Mouse (Mus musculus) midbrain, embryonic 10.5 days (tissue): ENCODE measurements around the gene Tgfbr3l. TPM values are rescaled to one million over a fixed set of nuclear protein-coding genes. Genes with fewer than 3 reads are reported as not detected.

Source experiments
- DNase-seq: peaks from one replicate; pipeline ENCODE4 v3.0.0-alpha.2; 2017; ENCODE audit warnings: low spot score
- H3K27ac ChIP-seq: fragments of 300-500 bp; sonication (generic); replicated peaks from 2 replicates; pipeline ENCODE4 v1.5.1; 2016; ENCODE audit warnings: mild to moderate bottlenecking
- H3K27me3 ChIP-seq: fragments of 300-500 bp; sonication (generic); 2 replicates; pipeline ENCODE4 v1.6.1; 2016; ENCODE audit warnings: low read depth, mild to moderate bottlenecking; ENCODE audit not compliant: poor library complexity, severe bottlenecking
- H3K36me3 ChIP-seq: fragments of 300-500 bp; sonication (generic); 2 replicates; pipeline ENCODE4 v1.6.1; 2016; ENCODE audit warnings: mild to moderate bottlenecking, moderate library complexity
- H3K4me1 ChIP-seq: fragments of 300-500 bp; sonication (generic); 2 replicates; pipeline ENCODE4 v1.6.1; 2016
- H3K4me3 ChIP-seq: fragments of 300-500 bp; sonication (generic); 2 replicates; pipeline ENCODE4 v1.5.1; 2016; ENCODE audit warnings: mild to moderate bottlenecking, moderate library complexity
- H3K9me3 ChIP-seq: fragments of 300-500 bp; sonication (generic); replicated peaks from 2 replicates; pipeline ENCODE4 v1.6.1; 2016; ENCODE audit warnings: mild to moderate bottlenecking
- WGBS: fragments of 180-500 bp; shearing (Covaris S2); methylation state at CpG from one replicate; pipeline ENCODE4 v1.1.7; 2016; 5-methylcytosine and 5-hydroxymethylcytosine counted together
- polyA plus RNA-seq: library from polyadenylated mRNA; unstranded; fragments of >200 nt; fragmentation: Nextera tagmentation; extraction: Ambion mirVana; gene quantifications from 2 replicates; pipeline ENCODE4 v1.2.1, GENCODE M21; 2016

The Tgfbr3l gene
- polyA plus RNA-seq, 1 experiment from 2014 or later: 2.6 TPM

DNA sequence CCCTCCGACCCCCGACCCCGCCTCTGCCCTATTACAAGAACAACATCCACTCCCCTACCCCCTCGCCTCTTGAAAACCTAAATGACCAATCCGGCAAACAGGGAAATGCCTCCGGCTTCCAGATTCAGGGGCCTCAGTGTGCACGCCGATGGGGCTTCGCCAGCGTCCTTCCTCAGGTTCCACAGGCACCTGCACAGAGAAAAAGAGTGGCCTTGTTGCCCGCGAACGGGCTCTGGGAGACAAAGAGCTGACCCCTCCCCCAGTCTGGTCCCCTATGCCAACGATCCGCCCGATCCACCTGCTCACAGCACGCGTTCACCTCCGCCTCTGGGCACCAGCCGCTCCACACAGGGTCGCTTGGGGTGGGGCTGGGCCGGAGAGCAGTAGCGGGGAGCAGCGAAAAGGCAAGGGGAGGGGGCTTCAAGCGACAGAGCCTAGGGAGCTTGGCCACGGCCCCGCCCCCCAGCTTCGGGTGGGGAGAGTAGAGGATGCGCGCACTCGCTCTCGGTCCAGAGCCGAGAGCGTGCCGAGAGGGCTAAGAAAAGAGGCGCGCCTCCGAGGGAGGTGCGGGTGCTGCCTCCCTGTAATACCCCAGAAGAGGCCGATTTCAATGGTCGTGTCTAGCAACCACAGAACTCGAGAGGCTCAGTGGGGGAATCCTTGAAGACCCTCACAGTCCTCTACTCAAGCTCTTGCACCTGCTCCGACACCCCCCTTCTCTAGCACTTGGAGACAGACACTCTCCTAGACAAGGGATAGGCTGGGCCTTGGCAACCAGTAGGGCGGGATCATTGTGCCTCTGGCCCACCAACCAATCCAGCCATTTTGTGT lies 31.0 kb upstream of the Tgfbr3l start, which contains the start of gene Prr36:
TSS of gene Prr36 (minus strand) at position 669 of the 831 bp plus-strand sequence.
- peaks cover 66% of the 10 kb centered on the region for H3K27me3 ChIP-seq
- H3K4me3 ChIP-seq: peak within 1 kb of the TSS; percentile 78
- peak within 1 kb of the TSS; percentile 96 for H3K27ac ChIP-seq
- DNase-seq: peak; percentile 85
- H3K36me3 ChIP-seq: peaks cover 7% of the 10 kb centered on the region
- WGBS: 1% methylated on average over 44 of the region's 44 CpGs
- H3K4me1 ChIP-seq: peaks cover 51% of the 10 kb centered on the region
- H3K9me3 ChIP-seq: no peaks in the 10 kb centered on the region

DNA sequence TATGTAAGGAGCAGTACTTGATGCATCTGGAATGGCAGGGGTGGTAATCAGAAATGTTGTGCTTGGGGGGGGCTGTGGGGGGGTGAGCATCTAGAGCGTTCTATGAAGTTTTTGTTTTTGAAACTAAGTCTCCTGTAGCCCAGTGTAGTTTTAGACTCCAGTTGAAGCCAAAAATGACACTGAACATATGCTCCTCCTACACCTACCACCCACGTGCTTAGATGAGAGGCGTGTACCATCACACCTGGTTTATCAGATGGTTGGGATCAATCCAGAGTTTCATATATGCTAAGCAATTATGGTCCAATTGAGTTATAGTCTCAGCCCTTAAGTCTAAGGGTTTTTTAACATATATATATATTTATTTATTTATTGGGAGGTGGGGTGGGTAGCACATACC lies 28.4 kb upstream of the Tgfbr3l start:
- 97% methylated on average over 3 of the region's 3 CpGs for WGBS
- Histone ChIP-seq H3K27me3 (peaks cover 54% of the 10 kb centered on the region), H3K36me3 (peaks cover 5% of the 10 kb centered on the region), H3K9me3 (no peaks in the 10 kb centered on the region), H3K4me1 (peaks cover 30% of the 10 kb centered on the region), H3K4me3 (no peak overlapping the region), H3K27ac (no peak overlapping the region)
- no peak for DNase-seq

- Histone ChIP-seq H3K36me3 (no peaks in the 10 kb centered on the region), H3K27me3 (peaks cover 55% of the 10 kb centered on the region), H3K27ac (no peak overlapping the region), H3K9me3 (no peaks in the 10 kb centered on the region), H3K4me1 (peaks cover 16% of the 10 kb centered on the region), H3K4me3 (no peak overlapping the region)
- DNase-seq: no peak
Observed at GRCm38 (mm10) chr8:4222059-4222458, 26.0 kb upstream of the Tgfbr3l start.

- no peaks in the 10 kb centered on the region for H3K9me3 ChIP-seq
- no peak overlapping the region for H3K27ac ChIP-seq
- H3K4me3 ChIP-seq: peak overlapping the region; percentile 45
- H3K27me3 ChIP-seq: peaks cover 55% of the 10 kb centered on the region
- no peak for DNase-seq
- no peaks in the 10 kb centered on the region for H3K36me3 ChIP-seq
- 20% methylated on average over 4 of the region's 4 CpGs for WGBS
- peaks cover 9% of the 10 kb centered on the region for H3K4me1 ChIP-seq
Observed at GRCm38 (mm10) chr8:4226323-4226722, 21.7 kb upstream of the Tgfbr3l start.

- H3K4me1 ChIP-seq: peaks cover 9% of the 10 kb centered on the region
- 3% methylated on average over 33 of the region's 33 CpGs for WGBS
- H3K9me3 ChIP-seq: no peaks in the 10 kb centered on the region
- no peaks in the 10 kb centered on the region for H3K36me3 ChIP-seq
- DNase-seq: no peak
- peak within 1 kb of the TSS; percentile 45 for H3K4me3 ChIP-seq
- no peak within 1 kb of the TSS; the same call in 1 of the 2 replicates for H3K27ac ChIP-seq
- H3K27me3 ChIP-seq: peaks cover 55% of the 10 kb centered on the region
Observed at GRCm38 (mm10) chr8:4226739-4227347, 21.2 kb upstream of the Tgfbr3l start, which contains the start of gene Lrrc8e. Gene Lrrc8e (plus strand): TSS chr8:4226827.

GRCm38 (mm10) chr8:4227919-4228318 lies 20.1 kb upstream of the Tgfbr3l start:
- Histone ChIP-seq H3K4me3 (no peak overlapping the region), H3K27ac (no peak overlapping the region), H3K36me3 (no peaks in the 10 kb centered on the region), H3K4me1 (peaks cover 9% of the 10 kb centered on the region), H3K27me3 (peaks cover 55% of the 10 kb centered on the region), H3K9me3 (no peaks in the 10 kb centered on the region)
- 92% methylated on average over 4 of the region's 4 CpGs for WGBS
- DNase-seq: no peak

GRCm38 (mm10) chr8:4229784-4230183 lies 18.2 kb upstream of the Tgfbr3l start:
- DNase-seq: no peak
- Histone ChIP-seq H3K27me3 (peaks cover 45% of the 10 kb centered on the region), H3K4me3 (no peak overlapping the region), H3K4me1 (peaks cover 9% of the 10 kb centered on the region), H3K27ac (no peak overlapping the region), H3K36me3 (no peaks in the 10 kb centered on the region), H3K9me3 (no peaks in the 10 kb centered on the region)
- 78% methylated on average over 5 of the region's 5 CpGs for WGBS

- 67% methylated on average over 10 of the region's 10 CpGs for WGBS
- H3K27me3 ChIP-seq: peaks cover 36% of the 10 kb centered on the region
Observed at GRCm38 (mm10) chr8:4230612-4231351, 17.2 kb upstream of the Tgfbr3l start.

GRCm38 (mm10) chr8:4237814-4238433 lies 10.1 kb upstream of the Tgfbr3l start:
- H3K27ac ChIP-seq: peak overlapping the region; percentile 94
- 21% methylated on average over 15 of the region's 15 CpGs for WGBS
- no peaks in the 10 kb centered on the region for H3K27me3 ChIP-seq
- peak overlapping the region; percentile 78 for H3K4me3 ChIP-seq
- no peak for DNase-seq
- peaks cover 33% of the 10 kb centered on the region for H3K4me1 ChIP-seq
- H3K9me3 ChIP-seq: no peaks in the 10 kb centered on the region
- H3K36me3 ChIP-seq: peaks cover 25% of the 10 kb centered on the region

More at GRCm38 (mm10) chr8:4230612-4231351, 17.2 kb upstream of the Tgfbr3l start:
- Histone ChIP-seq H3K9me3 (no peaks in the 10 kb centered on the region), H3K36me3 (no peaks in the 10 kb centered on the region), H3K27ac (no peak overlapping the region), H3K4me3 (no peak overlapping the region), H3K4me1 (peaks cover 9% of the 10 kb centered on the region)
- DNase-seq: no peak

DNA sequence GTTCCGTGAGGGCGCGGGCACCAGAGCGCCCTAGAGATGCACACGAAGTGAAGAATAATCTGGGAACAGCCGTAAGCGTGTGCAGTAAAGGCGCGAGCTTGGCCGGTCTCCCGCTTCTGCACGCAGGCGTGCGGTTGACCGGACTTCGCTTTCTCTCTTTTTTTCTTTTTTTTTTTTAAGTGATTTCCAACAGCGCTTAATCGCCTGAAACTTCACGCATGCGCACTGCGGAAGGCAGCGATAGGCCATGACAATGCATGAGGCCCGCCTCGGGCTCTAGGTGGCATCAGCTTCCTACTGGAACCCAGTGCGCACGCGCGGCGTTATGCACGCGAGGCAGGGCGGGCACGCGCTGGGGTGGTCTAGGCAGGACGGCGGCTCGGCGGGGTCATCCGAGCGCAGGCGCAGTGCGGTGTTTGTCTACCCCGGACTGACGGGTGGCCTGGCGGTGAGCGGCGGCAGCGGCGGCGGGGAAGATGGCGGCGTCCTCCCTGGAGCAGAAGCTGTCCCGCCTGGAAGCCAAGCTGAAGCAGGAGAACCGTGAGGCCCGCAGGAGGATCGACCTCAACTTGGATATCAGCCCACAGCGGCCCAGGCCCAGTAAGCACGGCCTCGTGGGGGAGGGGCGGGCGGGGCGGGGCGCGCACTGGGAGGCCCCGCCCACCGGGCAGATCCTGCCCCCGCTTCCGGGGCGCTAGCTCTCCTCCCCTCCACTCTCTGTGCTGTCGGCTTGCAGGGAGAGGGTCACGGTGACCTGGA lies 9.4 kb upstream of the Tgfbr3l start, which contains the start of the genes Map2k7 and Gm49320:
TSS of gene Map2k7 (plus strand) at position 307 of the 759 bp plus-strand sequence.
TSS of gene Gm49320 (plus strand) at position 432 of the 759 bp plus-strand sequence.
- Histone ChIP-seq H3K27me3 (no peaks in the 10 kb centered on the region), H3K4me1 (peaks cover 33% of the 10 kb centered on the region), H3K36me3 (peaks cover 31% of the 10 kb centered on the region), H3K27ac (peak within 1 kb of the TSS; percentile 94), H3K4me3 (peak within 1 kb of the TSS; percentile 78), H3K9me3 (no peaks in the 10 kb centered on the region)
- under 1% methylated on average over 64 of the region's 71 CpGs for WGBS
- DNase-seq: peak; percentile 100

GRCm38 (mm10) chr8:4239193-4239890 lies 8.7 kb upstream of the Tgfbr3l start:
- no peaks in the 10 kb centered on the region for H3K9me3 ChIP-seq
- no peaks in the 10 kb centered on the region for H3K27me3 ChIP-seq
- peak overlapping the region; percentile 78 for H3K4me3 ChIP-seq

More at GRCm38 (mm10) chr8:4239193-4239890, 8.7 kb upstream of the Tgfbr3l start:
- Histone ChIP-seq H3K36me3 (peaks cover 39% of the 10 kb centered on the region), H3K27ac (peak overlapping the region; percentile 94), H3K4me1 (peaks cover 33% of the 10 kb centered on the region)
- WGBS: 15% methylated on average over 19 of the region's 19 CpGs
- DNase-seq: no peak
